Mouse (Mus musculus) limb, embryonic 14.5 days (tissue): Measurements from ENCODE around the gene Adamts14. TPM values are rescaled to one million over a fixed set of nuclear protein-coding genes. Genes with fewer than 3 reads are reported as not detected.

Source experiments
- ATAC-seq: fragments of 200-750 bp; cut with Nextera tagmentation; 2 replicates; pipeline ENCODE4 v1.8.0; 2017; ENCODE audit warnings: low read depth, moderate number of reproducible peaks, moderate TSS enrichment; ENCODE audit not compliant: low FRiP score
- DNase-seq: peaks from one replicate; pipeline ENCODE4 v3.0.0-alpha.2; 2015; ENCODE audit warnings: low spot score
- H3K27ac ChIP-seq: fragments of 300-500 bp; sonication (generic); replicated peaks from 2 replicates; pipeline ENCODE4 v1.5.1; 2014; ENCODE audit warnings: low read depth, mild to moderate bottlenecking, low read length, moderate library complexity, mixed read lengths
- H3K27me3 ChIP-seq: fragments of 300-500 bp; sonication (generic); 2 replicates; pipeline ENCODE4 v1.6.1; 2014; ENCODE audit warnings: low read length, mixed read lengths; ENCODE audit not compliant: control insufficient read depth, insufficient read depth
- H3K36me3 ChIP-seq: fragments of 300-500 bp; sonication (generic); 2 replicates; pipeline ENCODE4 v1.6.1; 2014; ENCODE audit warnings: mild to moderate bottlenecking, low read length, moderate library complexity, mixed read lengths; ENCODE audit not compliant: control insufficient read depth, insufficient read depth
- H3K4me1 ChIP-seq: fragments of 300-500 bp; sonication (generic); 2 replicates; pipeline ENCODE4 v1.6.1; 2014; ENCODE audit warnings: antibody characterized with exemption, low read length, mixed read lengths; ENCODE audit not compliant: control insufficient read depth, insufficient read depth
- H3K4me2 ChIP-seq: fragments of 300-500 bp; sonication (generic); replicated peaks from 2 replicates; pipeline ENCODE4 v1.6.1; 2014; ENCODE audit warnings: low read depth, mild to moderate bottlenecking, low read length, moderate library complexity; ENCODE audit not compliant: severe bottlenecking
- H3K4me3 ChIP-seq: fragments of 300-500 bp; sonication (generic); replicated peaks from 2 replicates; pipeline ENCODE4 v1.5.1; 2014; ENCODE audit warnings: low read length
- H3K9ac ChIP-seq: fragments of 300-500 bp; sonication (generic); 2 replicates; pipeline ENCODE4 v1.6.1; 2014; ENCODE audit warnings: mild to moderate bottlenecking, low read depth, low read length, moderate library complexity; ENCODE audit not compliant: severe bottlenecking
- H3K9me3 ChIP-seq: fragments of 300-500 bp; sonication (generic); 2 replicates; pipeline ENCODE4 v1.6.1; 2016; ENCODE audit warnings: low read length; ENCODE audit not compliant: control insufficient read depth
- POLR2A ChIP-seq: fragments of 200-500 bp; IDR thresholded peaks from 2 replicates; pipeline ENCODE4 v1.8.0; 2012; ENCODE audit warnings: inconsistent platforms, mild to moderate bottlenecking, moderate library complexity, borderline replicate concordance; ENCODE audit not compliant: insufficient read depth, insufficient read length; ENCODE audit errors: extremely low read depth
- WGBS: fragments of 180-500 bp; shearing (Covaris S2); extraction: QIAGEN DNeasy Blood & Tissue Kit; methylation state at CpG from one replicate; pipeline ENCODE4 v1.1.7; 2014; 5-methylcytosine and 5-hydroxymethylcytosine counted together
- polyA plus RNA-seq, 2 experiments: library from polyadenylated mRNA; depleted of rRNA in 1 of 2; stranded (reverse) in 1 of 2; unstranded in 1 of 2; fragments of >200 nt; fragmentation: Nextera tagmentation in 1 of 2; extraction: Ambion mirVana in 1 of 2; gene quantifications; 2 replicates each; pipeline versions ENCODE4 v1.2.1 to v1.2.3; 2012 to 2014

The Adamts14 gene
- polyA plus RNA-seq, 2 experiments, result 5.1 to 11.1 TPM

DNA sequence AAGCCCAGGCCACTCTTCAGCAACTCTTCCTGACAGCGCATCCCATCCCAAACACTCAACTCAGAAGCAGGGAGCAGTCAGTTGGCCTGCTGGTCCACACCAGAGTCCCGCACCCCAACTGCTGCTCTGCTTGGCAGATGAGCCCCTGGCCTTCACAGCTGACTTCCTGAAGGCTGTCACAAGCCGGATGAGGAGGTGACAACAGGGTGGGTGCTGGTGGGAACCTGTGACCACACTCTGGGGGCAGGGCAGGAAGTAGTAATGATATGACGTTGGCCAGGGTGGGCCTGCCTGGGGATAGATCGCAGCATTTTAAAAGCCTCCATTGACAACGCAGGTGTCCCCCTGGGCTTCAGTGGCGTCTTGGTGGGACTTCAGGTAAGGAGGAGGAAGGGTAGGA, 24.2 kb upstream of the Adamts14 start, which contains the start of gene Prf1:
Gene Prf1 (plus strand): TSS at position 357 of the 400 bp plus-strand sequence.
- no peak for TF ChIP-seq POLR2A
- H3K27ac ChIP-seq, result no peak within 1 kb of the TSS
- ATAC-seq (no peak), DNase-seq (no peak)
- H3K4me3 ChIP-seq, result no peak within 1 kb of the TSS
- H3K4me2 ChIP-seq, result no peak within 1 kb of the TSS
- no peaks in the 10 kb centered on the region for H3K4me1 ChIP-seq
- no peaks in the 10 kb centered on the region for H3K9me3 ChIP-seq
- H3K36me3 ChIP-seq, result no peaks in the 10 kb centered on the region
- H3K9ac ChIP-seq, result no peak within 1 kb of the TSS
- no peaks in the 10 kb centered on the region for H3K27me3 ChIP-seq
- WGBS, result 78% methylated on average over 7 of the region's 7 CpGs

DNA sequence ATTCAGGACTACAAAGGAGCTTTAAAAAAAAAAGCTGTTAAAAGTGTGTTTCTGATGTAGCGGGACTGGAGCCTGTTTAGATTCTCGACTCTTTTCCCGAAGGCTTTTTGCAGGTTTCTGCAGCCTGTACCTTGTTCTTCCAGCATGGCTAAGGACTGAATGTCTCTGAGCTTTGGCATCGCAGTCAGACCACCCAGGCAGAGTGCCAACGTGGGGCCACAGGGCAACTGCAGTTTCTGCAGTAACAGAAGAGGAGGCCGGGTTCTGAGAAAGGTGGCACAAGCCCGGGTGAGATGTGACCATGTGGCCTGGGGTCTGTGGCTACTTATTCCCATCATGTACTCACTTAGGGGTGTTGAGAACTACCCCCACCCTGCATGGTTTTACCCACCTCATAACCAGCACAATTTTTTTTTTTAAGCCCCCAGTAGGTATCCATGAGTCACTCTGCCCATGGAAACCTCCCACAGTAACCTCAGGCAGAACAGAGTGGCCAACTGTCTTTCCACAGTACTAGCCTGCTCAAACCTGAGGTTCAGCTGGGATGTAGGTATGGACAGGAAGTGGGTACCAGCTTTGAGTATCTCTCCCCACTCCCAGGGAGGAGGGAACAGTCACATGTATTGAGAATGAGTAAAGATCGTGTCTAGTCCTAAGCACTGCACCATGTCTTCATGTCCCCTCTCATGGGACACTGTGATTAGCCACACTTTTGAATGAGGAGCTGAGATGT, 23.6 kb upstream of the Adamts14 start:
- no peak overlapping the region for H3K27ac ChIP-seq
- TF ChIP-seq POLR2A, result no peak
- 77% methylated on average over 8 of the region's 8 CpGs for WGBS

DNA sequence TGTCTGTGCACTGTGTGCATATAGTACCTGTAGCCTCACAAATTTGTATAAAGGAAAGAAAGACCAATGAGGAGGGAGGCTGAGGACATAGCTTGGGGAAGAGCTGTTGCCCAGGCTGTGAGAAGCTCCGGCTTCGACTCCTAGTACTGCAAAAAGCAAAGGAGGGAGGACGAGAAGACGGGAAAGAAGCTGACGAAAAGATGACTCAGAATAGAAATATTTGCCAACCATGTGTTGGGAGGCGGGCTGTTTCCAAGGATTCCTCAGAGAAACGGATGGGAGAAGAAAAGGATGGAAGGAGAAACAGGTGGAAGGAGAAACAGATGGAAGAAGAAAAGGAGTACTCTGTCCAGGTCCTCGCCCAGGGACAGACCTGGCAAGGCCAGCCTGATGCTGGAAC, 21.0 kb upstream of the Adamts14 start:
- no peak for ATAC-seq
- no peaks in the 10 kb centered on the region for H3K4me1 ChIP-seq
- no peaks in the 10 kb centered on the region for H3K36me3 ChIP-seq
- no peak overlapping the region for H3K9ac ChIP-seq
- H3K27ac ChIP-seq, result no peak overlapping the region
- H3K4me3 ChIP-seq, result no peak overlapping the region
- DNase-seq, result no peak
- no peak for TF ChIP-seq POLR2A
- H3K27me3 ChIP-seq, result no peaks in the 10 kb centered on the region
- no peak overlapping the region for H3K4me2 ChIP-seq
- 72% methylated on average over 8 of the region's 8 CpGs for WGBS
- no peaks in the 10 kb centered on the region for H3K9me3 ChIP-seq

More for the DNA sequence above, 23.6 kb upstream of the Adamts14 start:
- Histone ChIP-seq H3K4me1 (no peaks in the 10 kb centered on the region), H3K4me2 (no peak overlapping the region), H3K36me3 (no peaks in the 10 kb centered on the region), H3K4me3 (no peak overlapping the region), H3K9me3 (no peaks in the 10 kb centered on the region), H3K9ac (no peak overlapping the region), H3K27me3 (no peaks in the 10 kb centered on the region)
- DNase-seq (no peak), ATAC-seq (no peak)

DNA sequence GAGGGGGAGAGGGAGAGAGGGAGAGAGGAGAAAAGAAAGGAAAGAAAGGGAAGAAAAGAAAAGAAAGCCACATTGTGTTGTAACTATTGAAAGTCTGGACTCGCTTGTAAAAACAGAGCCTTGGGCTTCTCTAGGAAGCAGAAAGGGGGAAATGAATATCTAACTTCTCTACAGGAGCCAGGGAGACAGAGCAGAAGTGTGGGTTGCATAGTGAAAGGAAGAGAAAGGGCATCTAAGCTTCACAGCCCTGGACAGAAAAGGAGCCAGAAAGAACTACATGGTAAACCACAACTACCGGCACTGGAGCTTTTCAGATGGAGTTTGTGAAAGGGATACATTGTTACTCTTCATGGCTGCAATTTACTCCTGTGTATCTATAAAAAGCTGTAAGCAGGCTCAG, 17.2 kb upstream of the Adamts14 start:
- H3K9ac ChIP-seq, result no peak overlapping the region

DNA sequence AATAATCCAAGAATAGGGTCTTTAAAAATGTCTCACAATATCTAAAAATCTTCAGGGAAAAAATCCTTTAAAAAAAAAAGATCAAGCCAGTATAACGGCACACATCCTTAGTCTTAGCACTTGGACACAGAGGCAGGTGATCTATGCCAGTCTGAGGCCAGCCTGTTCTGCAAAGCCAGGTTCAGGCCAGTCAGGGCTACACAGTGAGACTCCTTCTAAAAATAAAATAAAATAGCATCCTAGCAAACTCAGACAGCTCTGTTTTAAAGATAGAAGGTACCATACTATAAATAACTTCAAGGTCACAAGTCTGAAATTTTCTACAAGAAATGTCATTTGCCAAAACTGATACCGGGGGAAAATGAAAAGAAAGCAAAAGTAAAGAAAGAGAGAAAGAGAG, 16.8 kb upstream of the Adamts14 start:
- Histone ChIP-seq H3K27ac (no peak overlapping the region), H3K4me3 (no peak overlapping the region), H3K9ac (no peak overlapping the region), H3K4me2 (no peak overlapping the region), H3K27me3 (no peaks in the 10 kb centered on the region), H3K36me3 (no peaks in the 10 kb centered on the region), H3K9me3 (no peaks in the 10 kb centered on the region), H3K4me1 (peaks cover 10% of the 10 kb centered on the region; the same call in 1 of the 2 replicates)
- DNase-seq (no peak), ATAC-seq (no peak)
- TF ChIP-seq POLR2A, result no peak
- 83% methylated on average over 2 of the region's 2 CpGs for WGBS

More for the DNA sequence above, 17.2 kb upstream of the Adamts14 start:
- WGBS, result 77% methylated on average over 2 of the region's 2 CpGs
- ATAC-seq, result no peak
- H3K4me3 ChIP-seq, result no peak overlapping the region
- no peak for TF ChIP-seq POLR2A
- no peak overlapping the region for H3K4me2 ChIP-seq
- no peak for DNase-seq
- H3K27me3 ChIP-seq, result no peaks in the 10 kb centered on the region
- H3K4me1 ChIP-seq, result peaks cover 10% of the 10 kb centered on the region; the same call in 1 of the 2 replicates
- H3K27ac ChIP-seq, result no peak overlapping the region
- H3K9me3 ChIP-seq, result no peaks in the 10 kb centered on the region
- H3K36me3 ChIP-seq, result no peaks in the 10 kb centered on the region
